Mouse (Mus musculus) urinary bladder, postnatal 4 days (tissue): ENCODE measurements around the gene Amh.

Experiments used
- DNase-seq, 2 experiments: peaks; one replicate each; pipeline ENCODE4 v3.0.0; 2021 to 2022; ENCODE audit warnings: low spot score in 2 of 2

Gene Amh

GRCm38 (mm10) chr10:80804916-80805315 is at the start of gene Amh:
Amh (plus strand) TSS chr10:80805243.
- peak in 1 of 2 experiments; percentile 45 for DNase-seq

- no peak for DNase-seq
Observed at GRCm38 (mm10) chr10:80755291-80756015, 49.6 kb upstream of the Amh start.

GRCm38 (mm10) chr10:80756099-80756498 is 48.9 kb upstream of the Amh start:
- DNase-seq = no peak

DNA sequence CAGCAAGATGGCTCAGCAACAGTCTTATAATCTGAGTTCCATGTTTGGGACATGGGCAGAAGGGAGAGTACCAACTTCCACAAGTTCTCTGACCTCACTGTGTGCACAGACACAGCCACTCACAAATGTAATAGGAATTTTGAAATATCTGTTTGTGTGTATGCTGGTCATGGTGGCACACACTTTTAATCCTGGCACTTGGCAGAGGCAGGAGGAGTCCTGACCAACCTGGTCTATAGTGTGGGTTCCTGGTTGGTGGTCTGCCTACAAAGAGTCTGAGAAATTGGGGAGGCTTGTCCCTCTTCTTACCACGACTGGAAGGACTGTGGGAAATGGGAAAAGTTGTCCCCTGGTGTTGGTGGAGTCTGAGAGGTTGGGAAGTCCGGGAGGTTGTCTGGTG is 48.5 kb upstream of the Amh start:
- DNase-seq = no peak

GRCm38 (mm10) chr10:80756967-80757366 is 48.1 kb upstream of the Amh start:
- DNase-seq = no peak

DNA sequence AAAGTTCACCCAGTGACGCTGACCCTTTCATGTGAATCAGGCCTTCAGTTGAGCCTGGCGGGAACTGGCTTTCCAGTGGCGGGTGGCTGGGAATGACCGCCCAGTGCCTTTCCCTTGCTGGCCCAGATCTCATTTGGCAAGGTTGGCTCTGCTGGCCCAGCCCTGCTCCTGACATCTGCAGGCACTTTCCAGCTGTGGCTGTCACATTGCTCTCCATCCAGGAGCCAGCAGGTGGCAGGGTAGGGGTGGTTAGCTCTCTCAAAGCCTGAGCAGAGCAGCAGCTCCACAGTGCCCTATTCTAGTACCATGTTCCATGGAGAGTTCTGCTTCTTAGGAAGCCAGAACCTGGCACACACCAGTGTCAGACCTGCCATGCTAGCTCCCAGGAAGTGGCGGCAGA is 47.3 kb upstream of the Amh start:
- peak; percentile 64 to 71 for DNase-seq

GRCm38 (mm10) chr10:80758651-80759050 is 46.4 kb upstream of the Amh start:
- DNase-seq = no peak

GRCm38 (mm10) chr10:80760596-80761524 is 44.2 kb upstream of the Amh start:
- DNase-seq = no peak

GRCm38 (mm10) chr10:80761821-80762220 is 43.2 kb upstream of the Amh start:
- no peak for DNase-seq

- DNase-seq = no peak
Observed at GRCm38 (mm10) chr10:80763502-80763901, 41.5 kb upstream of the Amh start.

GRCm38 (mm10) chr10:80765746-80766145 is 39.3 kb upstream of the Amh start:
- DNase-seq = no peak

DNA sequence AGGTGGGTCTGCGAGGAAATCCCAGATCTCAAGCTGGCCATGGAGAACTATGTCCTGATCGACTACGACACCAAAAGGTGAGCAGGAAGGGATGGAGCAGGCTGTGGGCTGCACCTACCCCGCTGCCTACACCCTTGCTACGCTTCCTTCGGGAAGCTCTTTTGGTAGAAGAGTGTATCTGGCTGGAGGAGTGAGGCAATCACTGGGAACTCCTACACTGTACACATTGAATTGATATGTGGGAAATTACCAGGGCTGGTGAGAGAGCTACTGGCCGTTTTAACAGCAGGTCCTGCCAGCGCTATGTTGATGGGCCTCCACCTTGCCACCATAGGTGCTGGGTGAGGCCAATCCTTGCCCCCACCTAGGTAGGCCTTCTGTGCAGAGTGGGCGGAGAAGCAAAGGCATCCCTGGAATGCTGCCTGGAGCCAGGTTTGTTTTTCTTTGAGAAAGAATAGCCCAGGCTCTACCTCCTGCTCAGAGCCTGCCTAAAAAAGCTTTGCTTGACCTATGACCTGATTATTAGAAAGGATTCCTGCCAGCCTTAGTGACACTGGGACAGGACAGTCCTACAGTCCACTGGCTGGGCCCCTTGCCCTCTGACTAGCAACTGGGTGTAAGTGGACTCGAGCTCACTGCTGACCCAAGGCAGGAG is 38.8 kb upstream of the Amh start:
- no peak for DNase-seq

DNA sequence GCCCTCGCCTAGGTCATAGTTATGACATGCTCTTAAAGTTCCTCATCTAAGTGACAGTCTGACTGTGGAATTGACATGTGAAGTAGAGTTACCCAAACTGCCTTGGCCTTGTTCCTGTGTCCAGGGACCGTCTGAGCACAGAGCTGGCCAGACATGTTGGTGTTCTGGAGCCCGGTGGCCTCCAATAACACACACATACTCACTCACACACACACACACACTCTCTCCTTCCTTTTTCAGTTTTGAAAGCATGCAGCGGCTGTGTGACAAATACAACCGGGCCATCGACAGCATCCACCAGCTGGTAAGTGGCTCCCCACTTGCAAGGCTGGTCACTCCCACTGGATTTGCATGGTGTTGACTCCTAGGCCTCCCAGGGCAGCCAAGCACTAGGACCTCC is 36.7 kb upstream of the Amh start:
- no peak for DNase-seq

GRCm38 (mm10) chr10:80773816-80774215 is 31.2 kb upstream of the Amh start:
- DNase-seq = no peak

GRCm38 (mm10) chr10:80774549-80774948 is 30.5 kb upstream of the Amh start:
- peak; percentile 67 to 79 for DNase-seq

GRCm38 (mm10) chr10:80774981-80775380 is 30.1 kb upstream of the Amh start:
- no peak for DNase-seq

GRCm38 (mm10) chr10:80775731-80776130 is 29.3 kb upstream of the Amh start:
- DNase-seq = no peak

DNA sequence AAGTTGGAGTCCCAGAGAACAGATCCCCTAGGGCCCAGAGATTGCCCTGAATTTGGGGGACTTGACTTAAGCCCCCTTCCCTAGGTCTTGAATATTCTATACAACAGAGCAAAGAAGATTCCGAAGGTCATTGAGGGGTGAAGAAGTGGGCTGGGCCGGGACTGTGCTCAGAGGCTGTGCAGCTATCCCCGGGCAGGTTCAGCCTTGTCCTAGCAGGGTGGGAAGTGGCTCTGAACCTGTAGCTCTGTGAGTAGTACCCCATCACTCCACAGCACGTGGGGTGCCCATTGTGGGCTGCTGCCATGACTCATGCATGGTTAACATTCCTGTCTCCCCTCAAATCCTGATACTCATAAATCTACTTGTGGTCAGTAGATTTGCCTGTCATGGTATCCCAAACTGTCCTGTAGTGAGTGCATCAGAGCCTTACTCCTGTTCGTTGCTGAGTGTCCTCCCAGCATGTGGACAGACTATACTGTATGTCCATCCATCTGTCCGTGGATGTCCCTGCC is 28.6 kb upstream of the Amh start:
- DNase-seq = no peak

DNA sequence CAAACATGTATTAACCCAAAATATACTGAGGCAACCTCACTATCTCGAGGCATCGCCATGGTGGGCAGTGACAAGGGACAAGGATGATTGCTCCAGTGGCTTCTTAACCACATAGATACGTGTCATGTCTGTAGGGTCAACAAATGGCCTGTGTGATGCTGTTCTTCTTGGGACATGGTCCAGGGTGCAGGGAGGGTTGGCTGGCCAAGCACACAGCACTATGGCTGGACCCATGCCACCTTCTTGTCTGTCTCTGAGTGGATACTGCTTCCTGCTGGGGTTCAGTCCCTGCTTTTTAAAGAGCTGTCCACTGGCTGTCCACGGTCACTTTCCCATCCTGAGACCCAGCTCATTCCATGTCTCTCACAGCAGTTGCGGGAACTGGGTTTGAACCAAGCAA is 27.9 kb upstream of the Amh start:
- no peak for DNase-seq

DNA sequence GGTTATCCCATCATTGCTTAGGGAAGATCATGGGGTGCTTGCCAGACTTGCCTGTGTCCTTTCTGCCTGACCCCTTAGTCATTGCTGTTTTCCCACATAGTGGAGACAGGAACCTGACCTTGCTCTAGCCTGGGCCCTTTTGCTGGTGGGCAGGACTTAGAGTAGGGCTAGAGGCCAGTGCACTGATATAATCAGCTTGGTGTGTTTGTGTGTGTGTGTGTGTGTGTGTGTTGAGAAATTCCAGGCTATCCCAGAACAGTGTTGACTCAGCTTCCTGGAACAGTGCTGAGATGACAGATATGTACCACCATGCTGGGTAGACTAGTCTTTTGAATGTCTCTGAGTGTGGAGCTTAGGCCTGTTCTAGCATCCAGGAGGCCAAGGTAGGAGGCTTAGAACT is 25.5 kb upstream of the Amh start:
- DNase-seq = no peak

GRCm38 (mm10) chr10:80784302-80784701 is 20.7 kb upstream of the Amh start:
- no peak for DNase-seq

DNA sequence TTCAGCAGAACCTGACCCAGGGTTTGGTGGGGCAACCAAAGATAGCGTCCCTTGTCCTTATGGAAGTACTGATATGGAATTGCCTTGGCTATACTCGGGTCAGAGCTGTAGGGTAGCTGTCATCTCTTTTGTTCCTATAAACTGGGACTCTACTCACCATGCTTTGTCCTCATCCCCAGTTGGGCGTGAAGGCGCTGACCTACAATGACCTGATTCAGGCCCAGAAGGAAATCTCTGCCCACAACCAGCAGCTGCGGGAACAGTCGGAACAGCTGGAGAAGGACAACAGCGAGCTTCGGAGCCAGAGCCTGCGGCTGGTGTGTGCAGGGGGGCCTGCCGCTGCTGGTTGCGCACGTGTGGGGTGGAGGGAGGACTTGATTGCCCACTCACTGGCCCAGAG is 20.2 kb upstream of the Amh start:
- no peak for DNase-seq
